Mouse (Mus musculus) neural tube, embryonic 11.5 days (tissue): ENCODE data around the gene Rpl7a. TPM values are rescaled to one million over a fixed set of nuclear protein-coding genes. Genes with fewer than 3 reads are reported as not detected.

ENCODE experiments used
- ATAC-seq: fragments of 200-750 bp; cut with Nextera tagmentation; 2 replicates; pipeline ENCODE4 v1.8.0; 2017; ENCODE audit warnings: moderate number of reproducible peaks, mild to moderate bottlenecking, moderate TSS enrichment, moderate library complexity; ENCODE audit not compliant: insufficient read depth, low FRiP score, low TSS enrichment
- DNase-seq: peaks from one replicate; pipeline ENCODE4 v3.0.0-alpha.2; 2015; ENCODE audit warnings: low spot score
- H3K27ac ChIP-seq: fragments of 300-500 bp; sonication (generic); 2 replicates; pipeline ENCODE4 v1.5.1; 2014; ENCODE audit warnings: low read depth, mild to moderate bottlenecking, low read length
- H3K27me3 ChIP-seq: fragments of 300-500 bp; sonication (generic); 2 replicates; pipeline ENCODE4 v1.6.1; 2014; ENCODE audit warnings: mild to moderate bottlenecking, low read length, mixed read lengths; ENCODE audit not compliant: control insufficient read depth, insufficient read depth
- H3K36me3 ChIP-seq: fragments of 300-500 bp; sonication (generic); 2 replicates; pipeline ENCODE4 v1.6.1; 2014; ENCODE audit warnings: mild to moderate bottlenecking, low read length, moderate library complexity, mixed read lengths; ENCODE audit not compliant: control insufficient read depth, insufficient read depth
- H3K4me1 ChIP-seq: fragments of 300-500 bp; sonication (generic); 2 replicates; pipeline ENCODE4 v1.6.1; 2014; ENCODE audit warnings: low read length, mixed read lengths; ENCODE audit not compliant: control insufficient read depth, insufficient read depth
- H3K4me2 ChIP-seq: fragments of 300-500 bp; sonication (generic); 2 replicates; pipeline ENCODE4 v1.6.1; 2014; ENCODE audit warnings: low read depth, mild to moderate bottlenecking, moderate library complexity
- H3K4me3 ChIP-seq: fragments of 300-500 bp; sonication (generic); 2 replicates; pipeline ENCODE4 v1.5.1; 2014; ENCODE audit warnings: low read depth, low read length
- H3K9ac ChIP-seq: fragments of 300-500 bp; sonication (generic); 2 replicates; pipeline ENCODE4 v1.6.1; 2014; ENCODE audit warnings: mild to moderate bottlenecking, low read length
- H3K9me3 ChIP-seq: fragments of 300-500 bp; sonication (generic); 2 replicates; pipeline ENCODE4 v1.6.1; 2016; ENCODE audit warnings: low read length; ENCODE audit not compliant: control insufficient read depth
- WGBS: fragments of 180-500 bp; shearing (Covaris S2); extraction: QIAGEN DNeasy Blood & Tissue Kit; methylation state at CpG from one replicate; pipeline ENCODE4 v1.1.7; 2014; 5-methylcytosine and 5-hydroxymethylcytosine counted together
- polyA plus RNA-seq: library from polyadenylated mRNA; unstranded; fragments of >200 nt; fragmentation: Nextera tagmentation; extraction: Ambion mirVana; gene quantifications from 2 replicates; pipeline ENCODE4 v1.2.1, GENCODE M21; 2014

Rpl7a gene
- polyA plus RNA-seq, 1 experiment from 2014 or later: 641 TPM

DNA sequence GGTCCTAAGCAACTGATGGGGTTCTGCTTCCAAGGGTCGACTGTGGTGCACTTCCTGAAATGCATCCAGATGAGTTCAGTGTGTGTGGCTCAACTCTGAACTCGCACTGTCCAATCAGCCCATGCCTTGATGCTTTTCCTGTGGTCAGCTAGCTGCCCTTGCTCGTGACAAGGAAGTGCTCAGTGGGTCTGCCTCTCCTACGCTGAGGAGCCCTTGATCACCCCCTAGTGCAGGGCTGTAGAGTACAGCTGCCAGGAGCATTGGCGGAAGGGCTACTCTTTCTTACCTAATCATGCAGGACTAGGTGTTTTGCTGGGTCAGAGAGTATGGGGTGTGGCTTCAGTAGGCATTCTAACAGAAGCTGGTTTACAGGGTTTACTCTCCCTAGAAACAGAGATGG, 31.0 kb downstream of the Rpl7a start:
- 45% methylated on average over 5 of the region's 5 CpGs for WGBS
- no peak for ATAC-seq
- no peak overlapping the region for H3K4me2 ChIP-seq

DNA sequence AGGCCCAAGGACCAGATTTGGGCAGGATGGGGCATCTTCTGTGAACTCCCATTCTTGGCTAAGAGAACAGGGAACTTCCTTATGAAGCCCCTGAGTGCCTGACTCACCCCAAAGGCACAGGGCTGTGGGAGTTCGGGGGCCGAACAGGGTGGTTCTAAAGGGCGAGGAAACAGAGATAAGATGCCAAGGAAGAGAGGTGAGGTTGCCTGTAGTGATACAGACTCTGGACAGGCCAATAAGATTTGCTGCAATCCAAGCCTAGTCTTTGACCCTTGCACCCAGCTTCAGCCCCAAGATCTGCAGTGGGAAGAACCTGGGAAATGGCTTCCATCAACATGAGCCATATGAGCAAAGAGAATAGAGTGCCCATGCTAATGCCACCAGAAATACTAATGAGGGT, 32.7 kb downstream of the Rpl7a start:
- Histone ChIP-seq H3K9me3 (no peaks in the 10 kb centered on the region), H3K4me2 (no peak overlapping the region), H3K36me3 (no peaks in the 10 kb centered on the region), H3K27me3 (no peaks in the 10 kb centered on the region), H3K9ac (no peak overlapping the region), H3K4me3 (no peak overlapping the region), H3K4me1 (no peaks in the 10 kb centered on the region), H3K27ac (no peak overlapping the region)
- ATAC-seq (no peak), DNase-seq (no peak)
- 86% methylated on average over 3 of the region's 3 CpGs for WGBS

More for the DNA sequence above, 31.0 kb downstream of the Rpl7a start:
- no peaks in the 10 kb centered on the region for H3K9me3 ChIP-seq
- no peak overlapping the region for H3K9ac ChIP-seq
- no peaks in the 10 kb centered on the region for H3K27me3 ChIP-seq
- H3K36me3 ChIP-seq: no peaks in the 10 kb centered on the region
- DNase-seq: no peak
- H3K4me3 ChIP-seq: no peak overlapping the region
- no peaks in the 10 kb centered on the region for H3K4me1 ChIP-seq
- no peak overlapping the region for H3K27ac ChIP-seq

DNA sequence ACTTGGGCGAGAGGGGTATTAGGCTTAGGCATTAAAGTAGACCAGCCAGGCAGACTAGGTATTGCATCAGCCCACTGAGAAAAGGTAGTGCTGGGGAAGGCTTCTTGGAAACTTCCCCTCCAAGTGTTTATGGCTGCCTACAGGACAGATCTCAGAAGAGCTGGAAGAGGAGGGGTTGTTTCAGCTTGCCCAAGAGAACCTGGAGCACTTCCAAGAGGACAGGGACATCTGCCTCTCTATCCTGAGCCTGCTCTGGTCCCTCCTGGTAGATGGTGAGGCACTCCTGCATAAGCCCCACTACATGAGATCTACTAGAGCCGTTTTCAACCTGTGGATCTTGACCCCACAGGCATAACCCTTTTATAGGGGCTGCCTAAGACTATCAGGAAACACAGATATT, 39.8 kb downstream of the Rpl7a start:
- DNase-seq (no peak), ATAC-seq (no peak)
- Histone ChIP-seq H3K4me2 (no peak overlapping the region), H3K4me3 (no peak overlapping the region), H3K27me3 (no peaks in the 10 kb centered on the region), H3K27ac (no peak overlapping the region), H3K36me3 (peaks cover 15% of the 10 kb centered on the region), H3K4me1 (no peaks in the 10 kb centered on the region), H3K9me3 (no peaks in the 10 kb centered on the region), H3K9ac (no peak overlapping the region)
- 91% methylated on average over 2 of the region's 2 CpGs for WGBS

DNA sequence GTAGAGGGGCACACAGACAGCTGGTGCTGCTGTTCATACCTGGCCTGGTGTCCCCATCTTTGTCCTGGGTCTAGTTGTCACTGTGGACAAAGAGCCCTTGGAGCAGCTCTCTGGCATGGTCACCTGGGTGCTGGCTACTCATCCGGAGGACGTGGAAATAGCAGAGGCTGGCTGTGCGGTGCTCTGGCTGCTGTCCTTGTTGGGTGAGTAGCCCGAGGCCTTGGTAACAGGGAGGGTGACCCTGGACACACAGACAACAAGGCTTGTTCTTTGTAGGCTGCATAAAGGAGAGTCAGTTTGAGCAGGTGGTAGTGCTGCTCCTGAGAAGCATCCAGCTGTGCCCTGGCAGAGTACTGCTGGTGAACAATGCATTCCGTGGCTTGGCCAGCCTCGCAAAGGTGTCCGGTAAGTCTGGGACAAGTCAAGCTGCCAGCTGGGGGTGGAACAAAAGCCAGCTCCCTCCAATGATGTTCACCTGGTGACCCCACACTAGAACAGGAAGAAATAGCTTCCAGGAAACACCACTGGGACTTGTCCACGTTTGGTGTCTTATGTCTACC, 40.9 kb downstream of the Rpl7a start:
- Histone ChIP-seq H3K9me3 (no peaks in the 10 kb centered on the region), H3K27ac (no peak overlapping the region), H3K36me3 (peaks cover 15% of the 10 kb centered on the region), H3K4me3 (no peak overlapping the region), H3K27me3 (no peaks in the 10 kb centered on the region), H3K4me2 (no peak overlapping the region), H3K4me1 (no peaks in the 10 kb centered on the region), H3K9ac (no peak overlapping the region)
- ATAC-seq: no peak
- no peak for DNase-seq
- WGBS: 92% methylated on average over 8 of the region's 8 CpGs

DNA sequence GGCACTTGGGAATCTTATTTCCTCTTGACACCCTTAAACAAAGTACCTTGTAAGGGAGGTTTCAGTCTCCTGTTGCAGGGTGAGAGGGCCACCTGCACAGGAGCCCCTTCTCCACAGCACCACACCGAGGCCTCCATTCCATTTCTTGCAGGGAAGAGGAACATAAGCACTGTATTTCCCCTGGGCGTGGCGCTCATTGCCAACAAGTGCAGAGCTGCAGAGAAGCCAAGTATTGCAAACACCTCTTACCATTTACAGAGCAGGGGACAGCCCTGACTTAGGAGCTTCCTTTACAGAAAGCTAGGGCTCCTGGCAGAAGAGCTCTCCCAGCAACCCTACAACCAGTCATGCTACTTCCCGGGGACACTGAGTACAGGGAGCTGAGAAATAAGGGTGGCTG, 41.6 kb downstream of the Rpl7a start:
- Histone ChIP-seq H3K27ac (no peak overlapping the region), H3K9me3 (no peaks in the 10 kb centered on the region), H3K36me3 (peaks cover 17% of the 10 kb centered on the region), H3K4me2 (no peak overlapping the region), H3K9ac (no peak overlapping the region), H3K27me3 (no peaks in the 10 kb centered on the region), H3K4me1 (no peaks in the 10 kb centered on the region), H3K4me3 (no peak overlapping the region)
- 95% methylated on average over 4 of the region's 4 CpGs for WGBS
- DNase-seq (no peak), ATAC-seq (no peak)

DNA sequence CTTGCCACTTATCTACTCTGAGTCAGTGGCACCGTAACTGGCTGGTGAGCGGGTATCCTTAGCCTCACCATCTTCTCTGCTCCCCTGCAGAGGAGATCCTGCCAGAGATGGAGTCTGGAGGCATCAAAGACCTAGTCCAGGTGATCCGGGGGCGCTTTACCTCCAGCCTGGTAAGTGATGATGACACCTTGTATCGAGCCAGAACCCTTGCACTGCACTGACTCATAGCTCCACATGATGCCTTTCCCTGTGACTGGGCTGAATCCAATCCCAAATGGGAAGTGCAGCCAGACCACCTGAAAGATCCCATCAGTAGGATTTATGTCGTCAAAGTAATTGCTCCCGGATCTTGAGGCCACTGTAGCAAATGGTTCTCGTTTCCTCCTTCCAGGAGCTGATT, 42.3 kb downstream of the Rpl7a start:
- ATAC-seq: no peak
- H3K36me3 ChIP-seq: peaks cover 17% of the 10 kb centered on the region

DNA sequence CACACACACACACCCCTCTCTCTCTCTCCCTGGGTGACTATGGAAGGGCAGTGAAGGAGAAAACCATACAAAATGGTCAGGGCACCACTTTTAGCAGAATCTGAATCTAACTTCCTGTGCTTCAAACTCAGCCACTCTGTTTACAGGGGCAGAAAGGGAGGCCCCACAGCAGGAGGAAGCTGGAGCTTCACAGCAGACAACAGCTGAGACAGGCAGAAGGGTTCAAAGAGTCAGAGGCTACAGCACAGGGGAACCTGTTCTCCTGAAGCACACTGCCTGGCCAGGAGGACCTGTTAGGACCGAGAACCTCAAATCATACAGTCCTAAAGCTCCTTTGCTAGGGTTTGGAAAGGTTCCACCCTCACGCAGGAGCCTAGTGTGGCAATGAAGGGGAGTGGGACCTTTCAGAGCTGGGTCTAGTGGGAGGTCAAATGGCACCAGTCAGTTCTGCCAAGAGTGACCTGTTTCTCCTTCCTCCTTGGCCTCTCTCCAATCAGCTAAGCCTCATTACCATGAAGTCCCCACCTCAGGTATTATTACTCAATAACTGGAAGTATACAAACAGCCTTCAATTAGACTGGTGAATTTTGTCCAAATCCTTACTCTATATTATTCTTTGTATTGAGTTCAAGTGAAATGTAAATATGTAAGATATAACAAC, 44.3 kb downstream of the Rpl7a start:
- no peak overlapping the region for H3K27ac ChIP-seq
- H3K9me3 ChIP-seq: no peaks in the 10 kb centered on the region
- H3K36me3 ChIP-seq: peaks cover 17% of the 10 kb centered on the region
- no peak overlapping the region for H3K4me2 ChIP-seq
- 89% methylated on average over 2 of the region's 2 CpGs for WGBS
- H3K27me3 ChIP-seq: no peaks in the 10 kb centered on the region
- ATAC-seq (no peak), DNase-seq (no peak)
- H3K4me3 ChIP-seq: no peak overlapping the region
- no peaks in the 10 kb centered on the region for H3K4me1 ChIP-seq
- no peak overlapping the region for H3K9ac ChIP-seq

More for the DNA sequence above, 42.3 kb downstream of the Rpl7a start:
- Histone ChIP-seq H3K27me3 (no peaks in the 10 kb centered on the region), H3K4me2 (no peak overlapping the region), H3K9me3 (no peaks in the 10 kb centered on the region), H3K9ac (no peak overlapping the region), H3K4me3 (no peak overlapping the region), H3K27ac (no peak overlapping the region), H3K4me1 (no peaks in the 10 kb centered on the region)
- no peak for DNase-seq
- 91% methylated on average over 8 of the region's 8 CpGs for WGBS

DNA sequence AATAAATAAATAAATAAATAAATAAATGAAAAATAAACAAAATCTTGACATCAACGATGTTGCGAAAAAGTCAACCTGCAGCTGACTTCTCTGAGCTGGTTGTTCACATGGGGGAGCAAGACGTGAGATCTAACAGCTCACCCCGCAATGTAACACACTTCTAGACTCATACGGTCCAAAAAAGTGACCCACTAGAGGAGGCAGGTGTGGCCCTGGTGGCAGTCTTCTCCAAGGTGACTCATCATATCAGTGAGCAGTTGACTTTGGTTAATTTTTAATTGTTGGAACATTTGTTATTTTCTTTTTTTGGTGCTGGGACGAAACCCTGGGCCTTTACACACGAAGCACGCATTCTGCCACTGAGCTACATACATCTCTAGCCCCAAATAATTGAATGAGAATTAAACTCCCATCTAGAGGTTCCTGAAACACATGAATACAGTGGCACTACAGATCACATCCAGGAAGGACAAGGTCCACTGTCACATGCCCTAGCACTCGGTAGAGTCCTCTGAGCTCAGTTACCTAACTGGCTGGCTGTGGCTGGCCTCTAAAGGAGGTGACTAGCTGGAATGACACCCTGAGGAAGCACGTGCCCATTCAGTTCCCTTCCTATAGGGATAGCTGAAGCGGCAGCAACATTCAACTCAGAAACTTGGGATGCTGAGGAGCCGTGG, 46.4 kb downstream of the Rpl7a start:
- Histone ChIP-seq H3K27ac (no peak overlapping the region), H3K9ac (no peak overlapping the region)
- 96% methylated on average over 12 of the region's 12 CpGs for WGBS

DNA sequence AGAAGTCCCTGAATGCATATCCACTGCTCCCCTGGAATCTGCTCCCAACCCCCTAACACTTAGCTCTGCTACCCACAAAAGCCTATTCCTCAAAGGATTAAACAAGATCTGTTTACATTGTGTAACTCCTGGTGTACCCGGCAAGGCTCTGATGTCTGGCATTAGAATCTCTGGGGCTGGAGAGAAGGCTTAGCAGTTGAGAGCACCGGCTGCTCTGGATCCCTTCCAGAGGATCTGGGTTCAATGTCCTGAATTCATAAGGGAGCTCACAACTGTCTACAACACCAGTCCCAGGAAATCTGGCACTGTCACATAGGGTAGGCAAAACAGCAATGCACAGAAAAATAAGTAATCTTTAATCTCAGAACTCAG, 46.9 kb downstream of the Rpl7a start:
- ATAC-seq (no peak), DNase-seq (no peak)
- H3K4me1 ChIP-seq: no peaks in the 10 kb centered on the region
- no peak overlapping the region for H3K27ac ChIP-seq
- no peak overlapping the region for H3K9ac ChIP-seq
- no peak overlapping the region for H3K4me3 ChIP-seq
- H3K27me3 ChIP-seq: no peaks in the 10 kb centered on the region
- peaks cover 16% of the 10 kb centered on the region for H3K36me3 ChIP-seq
- no peaks in the 10 kb centered on the region for H3K9me3 ChIP-seq
- 89% methylated on average over 2 of the region's 2 CpGs for WGBS
- H3K4me2 ChIP-seq: no peak overlapping the region

More for the DNA sequence above, 46.4 kb downstream of the Rpl7a start:
- peaks cover 16% of the 10 kb centered on the region for H3K36me3 ChIP-seq
- H3K27me3 ChIP-seq: no peaks in the 10 kb centered on the region
- no peak overlapping the region for H3K4me3 ChIP-seq
- no peaks in the 10 kb centered on the region for H3K9me3 ChIP-seq
- ATAC-seq: no peak
- H3K4me2 ChIP-seq: no peak overlapping the region
- no peak for DNase-seq
- no peaks in the 10 kb centered on the region for H3K4me1 ChIP-seq
